Mouse (Mus musculus): Measurements from ENCODE around the gene Map3k20.

The Map3k20 gene

DNA sequence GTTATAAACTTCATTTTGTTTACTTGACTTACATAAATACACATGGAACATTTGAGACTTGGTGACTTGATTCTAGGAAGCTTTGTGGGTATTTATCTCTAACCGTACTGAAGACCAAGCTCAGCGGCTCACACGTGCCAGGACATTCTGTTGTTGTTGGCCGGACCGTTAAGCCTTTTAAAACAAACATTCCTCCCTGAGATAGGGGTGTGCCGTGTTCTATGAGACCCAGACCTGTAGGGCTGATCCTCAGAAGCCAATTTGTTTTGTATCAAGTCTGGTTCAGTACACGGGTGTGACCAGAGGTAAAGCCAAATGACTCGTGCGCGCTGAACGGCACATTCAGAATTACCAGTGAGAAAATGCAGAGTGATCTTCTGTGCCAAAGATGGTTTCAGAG lies 97.9 kb downstream of the Map3k20 start:
- no peak for DNase-seq

DNA sequence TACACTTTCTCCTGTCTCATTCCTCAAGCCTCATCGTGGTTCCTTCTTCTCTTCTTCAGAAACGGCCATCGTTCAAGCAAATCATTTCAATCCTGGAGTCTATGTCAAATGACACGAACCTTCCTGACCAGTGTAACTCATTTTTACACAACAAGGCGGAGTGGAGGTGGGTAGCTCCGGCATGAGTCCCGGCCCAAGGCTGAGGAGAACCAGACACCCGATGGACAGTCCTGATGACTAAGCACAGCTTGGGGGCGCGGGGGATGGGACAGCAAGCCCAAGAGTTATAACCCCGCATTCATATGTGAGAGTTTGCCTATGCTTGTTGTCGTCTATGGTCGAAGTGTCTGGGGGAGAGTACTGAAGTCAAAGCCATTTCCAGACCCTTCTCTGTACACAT lies 104.0 kb downstream of the Map3k20 start:
- no peak for DNase-seq

DNA sequence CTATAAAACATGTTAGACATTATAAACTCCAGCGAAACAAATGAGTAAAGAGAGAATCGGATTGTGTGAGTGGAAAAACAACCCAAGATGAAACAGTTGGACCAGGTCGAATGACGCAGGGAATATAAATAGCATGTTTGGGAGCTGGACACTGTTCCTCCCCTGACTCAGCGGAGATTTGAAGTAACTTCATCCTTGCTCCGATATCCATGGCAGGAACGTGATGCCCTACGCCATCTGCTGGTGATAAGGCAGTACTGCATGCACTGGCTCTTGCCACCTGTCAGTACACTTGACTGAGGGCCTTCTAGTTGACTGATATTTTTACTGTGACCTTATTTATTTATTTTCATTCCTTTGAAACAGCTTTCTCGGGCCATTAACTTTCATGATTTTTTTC lies 104.5 kb downstream of the Map3k20 start:
- DNase-seq = peak; percentile 88

DNA sequence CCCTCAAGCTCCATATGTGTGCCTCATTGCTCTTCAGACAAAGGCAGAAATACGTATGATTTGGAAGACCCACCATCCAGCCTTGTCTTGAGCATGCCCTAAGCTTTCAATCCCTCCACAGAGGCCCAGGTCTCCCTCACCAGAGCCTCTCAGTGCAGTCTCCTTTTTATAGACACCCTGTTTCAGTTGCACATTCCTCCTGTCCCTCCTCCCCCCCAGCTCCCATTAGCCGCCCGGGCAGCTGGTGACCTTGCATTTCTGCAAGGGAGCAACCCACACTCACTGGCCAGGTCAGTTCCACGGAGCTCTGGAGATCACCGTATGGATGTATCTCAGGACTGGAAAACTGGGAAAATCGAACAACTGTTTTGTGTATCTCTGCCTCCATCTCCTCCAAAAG lies 105.0 kb downstream of the Map3k20 start:
- no peak for DNase-seq

DNA sequence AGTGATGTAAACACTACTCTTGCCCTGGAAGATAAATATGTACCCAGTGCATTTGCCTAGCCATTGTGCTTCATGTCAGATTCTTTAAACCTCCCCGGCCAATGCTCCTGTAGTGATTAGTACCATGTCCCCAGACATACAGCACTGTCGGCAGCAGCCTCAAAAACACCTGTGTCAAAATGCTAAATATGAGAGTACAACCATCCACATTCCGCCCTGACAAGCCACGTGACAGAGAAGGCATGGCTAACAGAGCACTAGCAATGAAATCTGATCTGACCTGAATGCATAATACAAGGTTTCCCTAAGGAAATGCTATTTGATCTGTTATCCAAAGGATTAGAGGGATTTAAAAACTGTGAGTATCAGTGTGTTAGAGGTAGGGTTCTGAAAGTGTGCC lies 105.6 kb downstream of the Map3k20 start:
- no peak for DNase-seq

DNA sequence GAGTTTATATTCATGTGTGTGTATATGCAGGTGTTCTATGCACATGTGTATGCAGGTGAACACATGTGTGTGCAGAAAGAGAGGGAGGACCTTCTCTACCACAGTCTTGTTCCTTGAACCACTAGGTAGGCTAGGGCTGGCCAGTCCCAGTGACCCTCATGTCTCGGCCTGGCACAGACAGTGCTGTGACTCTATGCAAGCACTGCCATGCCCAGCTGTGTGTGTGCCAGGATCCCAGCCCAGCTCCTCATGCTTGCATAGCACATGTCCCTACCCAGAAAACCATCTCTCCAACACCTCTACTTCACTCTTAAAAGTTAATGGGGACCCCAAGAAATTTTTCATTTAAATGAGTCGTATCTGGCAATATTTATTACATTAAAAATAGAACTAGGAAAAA lies 106.3 kb downstream of the Map3k20 start:
- DNase-seq = no peak

DNA sequence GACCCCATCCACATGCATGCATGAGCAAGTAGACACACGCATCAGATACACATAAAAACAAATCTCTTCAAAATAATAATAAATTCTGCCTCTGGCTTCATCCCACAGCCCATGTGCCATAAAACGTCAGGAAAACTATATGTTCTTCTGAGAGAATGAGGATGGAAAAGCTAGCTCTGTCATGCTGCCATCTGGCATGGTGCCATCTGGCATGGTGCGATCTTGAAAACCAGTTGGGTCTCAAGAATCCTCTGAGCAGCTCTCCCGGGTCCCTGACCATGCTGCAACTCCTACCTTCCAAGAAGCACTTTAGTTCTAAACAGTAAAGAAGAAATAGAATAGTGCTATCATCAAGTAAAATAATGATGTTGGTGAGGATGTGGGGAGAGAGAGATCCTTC lies 106.9 kb downstream of the Map3k20 start:
- DNase-seq = no peak

DNA sequence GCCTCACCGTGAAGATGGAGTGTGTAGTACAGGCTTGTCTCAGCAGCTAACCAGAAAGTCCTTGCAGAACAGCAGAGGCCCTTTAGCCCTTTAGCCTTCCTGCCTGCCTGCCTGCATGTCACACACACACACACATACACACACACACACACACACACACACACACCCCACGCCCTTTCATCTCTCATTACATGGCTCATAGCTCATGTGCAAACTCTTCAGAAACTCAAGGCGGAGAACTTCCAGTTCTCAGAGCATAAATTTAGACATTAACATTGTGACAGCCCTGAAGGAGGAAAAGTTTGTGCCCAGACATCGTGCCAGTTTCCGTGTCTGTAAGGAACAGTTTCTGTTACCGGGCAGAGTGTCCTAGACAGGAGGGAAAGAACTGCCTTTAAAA lies 111.5 kb downstream of the Map3k20 start:
- DNase-seq = peak; percentile 63

DNA sequence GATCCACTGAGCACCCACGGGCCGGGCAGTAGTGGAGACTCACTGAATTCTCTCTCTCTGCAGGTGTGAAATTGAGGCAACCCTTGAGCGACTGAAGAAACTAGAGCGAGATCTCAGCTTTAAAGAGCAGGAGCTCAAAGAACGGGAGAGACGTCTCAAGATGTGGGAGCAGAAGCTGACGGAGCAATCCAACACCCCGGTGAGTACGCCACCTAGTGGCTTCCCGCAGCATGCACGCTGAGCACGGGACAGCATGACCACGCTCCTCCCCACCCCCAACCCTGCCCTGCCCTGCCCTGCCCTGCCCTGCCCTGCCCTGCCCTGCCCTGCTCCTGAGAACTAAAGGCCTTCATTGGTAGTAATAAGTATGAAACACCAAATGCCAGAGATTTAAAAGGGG lies 112.8 kb downstream of the Map3k20 start:
- DNase-seq = peak; percentile 92

DNA sequence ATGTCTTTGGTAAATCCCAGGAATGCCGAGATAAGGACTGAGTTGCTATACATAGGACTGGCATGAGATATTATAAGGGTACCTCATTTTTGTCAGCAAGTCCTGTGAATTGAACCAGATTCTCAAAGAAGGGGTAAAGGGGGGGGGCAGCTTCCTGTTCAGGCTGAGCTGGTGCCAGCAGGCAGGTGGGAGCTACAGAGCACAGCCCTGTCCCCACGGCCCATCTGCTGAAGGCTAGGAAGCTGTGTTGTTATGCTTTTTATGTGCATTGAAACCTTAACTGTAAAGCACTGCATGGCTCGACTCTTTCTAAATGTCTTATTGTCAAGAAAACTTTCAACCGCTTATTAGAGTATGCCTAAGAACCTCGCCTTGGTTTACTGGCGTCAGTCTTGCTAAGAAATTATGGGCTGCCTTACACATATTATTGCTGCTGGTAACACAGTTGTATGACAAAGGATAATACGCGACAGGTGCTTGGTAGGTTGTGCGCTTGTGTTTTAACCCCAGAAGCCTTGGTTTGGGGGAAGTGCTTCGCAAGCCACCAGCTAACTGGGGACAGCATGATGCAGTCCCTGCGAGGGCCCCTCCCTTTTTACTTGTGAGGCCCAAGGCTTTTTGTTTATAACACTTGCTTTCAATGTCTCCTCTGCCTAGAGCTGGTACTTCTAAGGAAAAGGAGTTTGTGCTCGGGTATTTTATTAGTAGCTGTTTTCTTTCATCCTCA lies 114.2 kb downstream of the Map3k20 start:
- DNase-seq = peak; percentile 77

DNA sequence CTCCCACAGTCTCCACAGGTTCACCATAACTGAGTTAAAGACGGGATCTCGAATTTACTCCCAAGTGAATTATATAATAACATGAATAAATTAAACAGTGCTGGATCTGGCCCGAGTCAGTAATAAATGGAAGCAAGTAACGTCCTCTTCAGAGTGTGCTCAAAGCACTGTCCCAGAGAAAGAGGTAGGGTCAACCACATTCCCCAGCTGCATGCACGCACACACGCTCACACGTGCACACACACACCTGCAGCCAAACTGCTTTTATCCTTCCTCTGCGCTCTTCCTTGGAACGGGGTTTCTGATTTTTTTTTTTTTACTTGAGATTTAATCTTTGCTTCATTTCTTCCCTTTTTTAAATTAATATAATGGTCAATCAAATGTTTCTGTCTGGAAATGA lies 115.9 kb downstream of the Map3k20 start:
- peak; percentile 49 for DNase-seq

DNA sequence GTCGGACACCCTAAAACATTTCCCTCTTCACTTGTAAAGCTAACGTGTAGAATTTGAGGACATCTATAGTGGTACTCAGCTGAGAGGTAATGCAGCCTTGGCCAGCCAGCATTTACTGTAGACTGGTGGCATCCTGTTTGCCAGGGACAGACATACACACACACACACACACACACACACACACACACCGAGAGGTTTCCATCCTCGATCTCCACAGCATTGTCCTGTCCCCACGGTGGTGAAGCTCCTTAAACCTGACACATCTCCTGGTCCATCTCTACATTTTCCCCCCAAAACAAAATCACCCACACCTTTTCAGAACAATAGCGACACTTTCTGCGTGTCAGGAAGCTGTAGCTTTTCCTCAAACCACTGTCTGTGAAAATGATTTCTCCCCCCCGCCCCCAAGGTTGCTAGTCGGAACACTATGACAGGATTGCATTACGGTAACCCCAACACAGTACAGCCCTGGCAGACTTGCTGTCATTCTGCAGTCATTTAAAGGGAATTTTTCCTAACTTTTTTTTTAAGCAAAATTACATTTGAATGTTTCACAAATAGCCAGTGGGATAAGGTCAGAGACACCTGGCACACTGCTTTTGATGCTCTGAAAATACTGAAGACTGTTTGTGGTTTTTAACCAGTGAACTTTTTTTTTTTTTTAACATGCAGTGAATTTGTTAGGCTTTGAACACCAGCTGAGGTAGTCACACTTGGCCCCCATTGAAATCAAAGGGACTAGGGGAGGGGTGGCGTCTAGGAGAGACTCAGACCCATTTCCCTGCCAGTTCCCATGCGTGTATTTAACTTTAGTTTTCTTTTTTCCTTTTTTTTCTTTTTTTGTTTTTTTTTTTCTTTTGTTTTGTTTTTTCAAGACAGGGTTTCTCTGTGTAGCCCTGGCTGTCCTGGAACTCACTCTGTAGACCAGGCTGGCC lies 120.5 kb downstream of the Map3k20 start:
- peak; percentile 61 for DNase-seq

DNA sequence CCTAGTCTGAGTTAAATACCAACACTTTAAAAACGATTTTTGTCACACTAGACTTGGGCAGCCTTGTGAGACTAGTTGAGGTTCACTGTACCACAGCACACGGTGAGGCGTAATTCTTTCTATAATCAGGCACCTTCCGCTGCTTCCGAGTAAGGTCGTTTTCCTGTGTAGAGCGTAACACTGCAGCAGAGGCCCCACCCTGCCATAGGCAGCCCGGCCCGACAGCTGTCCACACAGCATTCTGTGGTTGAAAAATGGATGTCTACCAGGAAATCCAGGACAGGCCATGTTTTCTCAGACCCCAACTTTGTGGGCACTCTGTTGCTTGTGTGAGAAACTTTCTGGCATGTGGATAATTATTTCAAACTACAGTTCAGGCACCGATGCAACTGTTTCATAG lies 121.3 kb downstream of the Map3k20 start:
- peak; percentile 77 for DNase-seq

DNA sequence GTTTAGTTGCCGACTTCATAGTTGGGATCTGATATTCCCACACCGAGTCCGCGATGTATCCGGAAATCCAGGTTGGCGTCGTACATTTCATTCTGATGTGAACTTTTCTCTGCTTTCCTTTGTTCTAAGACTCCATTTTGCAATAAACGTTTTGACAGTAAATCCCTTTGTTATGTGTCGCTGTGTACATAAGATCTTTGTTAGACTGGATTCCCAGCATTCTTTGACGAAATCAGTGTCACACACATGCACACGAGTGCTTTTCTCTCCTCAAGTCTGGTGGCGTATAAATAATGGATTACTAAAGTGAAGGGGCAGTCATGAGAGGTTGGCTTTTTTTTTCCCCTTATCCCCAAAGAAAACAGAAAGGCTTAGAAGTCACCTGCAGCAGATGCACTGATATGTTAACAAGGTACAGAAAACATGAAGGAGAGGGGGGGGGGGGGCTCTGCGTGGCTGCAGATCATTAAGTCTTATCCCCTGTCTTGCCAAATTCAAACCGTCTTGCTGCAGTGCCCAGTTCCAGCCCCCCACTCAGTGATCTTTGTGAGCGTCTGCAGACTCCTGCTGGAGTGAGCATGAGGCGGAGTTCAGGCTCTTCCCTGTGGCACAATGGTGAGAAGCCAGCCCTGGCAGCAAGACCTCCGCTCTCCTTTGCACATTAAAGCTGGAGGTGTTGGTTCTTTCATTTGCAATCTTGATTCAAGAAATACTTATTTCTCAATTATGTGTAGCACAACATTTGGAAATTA lies 122.1 kb downstream of the Map3k20 start:
- DNase-seq = peak; percentile 38

DNA sequence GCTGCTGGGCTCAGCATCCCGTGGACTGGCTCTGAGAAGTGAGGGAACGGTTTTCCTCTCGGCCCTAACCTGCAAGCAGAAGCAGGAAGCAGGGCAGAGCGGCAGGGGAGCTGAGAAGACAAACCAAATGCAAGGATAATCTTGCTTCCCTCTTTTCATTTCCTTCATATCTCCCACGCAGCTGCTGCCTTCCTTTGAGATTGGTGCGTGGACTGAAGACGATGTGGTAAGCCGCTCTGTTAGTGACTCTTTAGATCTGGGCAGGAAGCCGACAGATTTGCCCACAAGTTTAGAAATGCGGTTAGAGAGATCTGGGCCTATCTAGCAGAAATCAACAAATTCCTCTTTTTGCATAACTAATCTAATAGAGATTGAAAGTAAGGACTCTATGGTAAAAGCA lies 124.5 kb downstream of the Map3k20 start:
- DNase-seq = peak; percentile 46

DNA sequence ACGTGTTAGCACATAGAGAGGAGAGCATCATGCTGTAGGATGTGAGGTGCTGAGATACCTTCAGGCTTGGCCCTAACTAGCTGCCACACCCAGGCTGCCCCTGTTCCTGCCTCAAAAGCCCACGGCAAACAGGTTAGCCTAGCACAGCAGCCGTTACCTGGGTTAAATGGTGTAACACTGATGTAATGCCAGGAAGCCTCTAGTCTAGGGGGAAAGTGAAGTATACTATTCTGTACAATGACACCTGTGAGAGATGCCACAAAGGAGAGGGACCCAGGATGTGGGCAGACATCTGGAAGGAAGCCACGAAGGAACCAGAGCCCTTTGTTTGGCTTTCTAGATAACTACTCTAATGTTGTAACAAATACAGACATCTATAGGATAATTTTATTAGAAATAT lies 126.8 kb downstream of the Map3k20 start:
- DNase-seq = peak; percentile 65

DNA sequence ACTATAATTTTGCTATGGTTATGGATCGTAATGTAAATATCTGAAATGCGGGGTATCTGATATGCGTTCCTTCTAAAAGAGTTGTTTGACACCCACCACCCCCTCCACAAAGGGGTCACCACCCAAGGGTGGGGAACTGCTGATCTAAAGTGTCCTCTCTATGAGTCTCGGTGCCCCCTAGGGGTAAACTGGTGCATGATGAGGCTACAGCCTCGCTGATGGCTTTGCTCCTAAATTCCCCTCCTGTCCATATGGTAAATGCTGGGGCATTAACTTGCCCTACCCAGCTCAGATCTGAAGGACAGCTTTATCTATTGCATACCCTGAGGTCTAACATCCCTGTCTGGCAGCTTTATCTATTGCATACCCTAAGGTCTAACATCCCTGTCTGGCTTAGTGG lies 130.0 kb downstream of the Map3k20 start:
- peak; percentile 81 for DNase-seq

DNA sequence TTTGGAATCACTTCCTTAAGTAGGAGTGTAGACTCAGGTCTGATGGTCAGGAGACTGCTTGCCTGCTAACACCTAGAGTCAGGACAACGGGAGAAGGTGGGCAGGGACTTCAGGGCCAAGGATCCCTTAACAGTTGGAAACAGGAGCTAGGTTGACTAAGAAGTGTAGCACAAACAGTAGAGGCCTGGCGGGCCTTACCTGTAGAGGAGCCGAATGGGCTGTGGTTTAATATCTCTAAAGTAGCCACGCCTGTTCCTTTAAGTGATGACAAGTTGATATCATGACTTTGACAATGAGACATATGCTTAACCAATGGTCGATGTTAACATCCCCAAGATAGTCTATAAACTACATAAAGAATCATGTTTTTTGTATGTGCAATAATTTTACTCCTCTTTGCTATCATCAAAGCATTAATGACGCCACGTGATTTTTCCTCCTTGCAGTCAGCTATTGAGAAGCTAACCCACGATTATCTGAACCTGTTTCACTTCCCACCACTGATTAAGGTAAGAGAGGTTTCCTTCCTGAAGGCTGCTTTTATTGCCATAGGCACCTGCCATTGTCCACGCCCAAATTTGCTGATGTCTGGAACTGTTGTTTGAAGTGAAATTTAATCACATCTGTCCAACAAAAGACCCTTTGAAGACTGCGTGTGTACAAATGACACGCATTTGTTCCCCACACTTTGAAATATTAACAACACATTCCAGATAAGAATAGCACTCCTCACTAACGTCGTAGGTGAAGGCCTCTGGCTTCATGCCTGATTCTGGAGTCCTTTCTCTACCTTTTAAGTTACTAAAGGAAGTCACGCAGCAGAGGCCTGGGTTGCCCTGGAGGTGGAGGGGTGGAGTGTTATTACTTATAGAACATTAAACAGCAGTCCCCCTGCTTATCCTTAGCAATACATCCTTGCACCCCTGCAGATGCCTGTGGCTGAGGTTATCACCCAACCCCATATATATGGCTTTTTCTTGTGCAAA lies 131.0 kb downstream of the Map3k20 start:
- DNase-seq = peak; percentile 21

DNA sequence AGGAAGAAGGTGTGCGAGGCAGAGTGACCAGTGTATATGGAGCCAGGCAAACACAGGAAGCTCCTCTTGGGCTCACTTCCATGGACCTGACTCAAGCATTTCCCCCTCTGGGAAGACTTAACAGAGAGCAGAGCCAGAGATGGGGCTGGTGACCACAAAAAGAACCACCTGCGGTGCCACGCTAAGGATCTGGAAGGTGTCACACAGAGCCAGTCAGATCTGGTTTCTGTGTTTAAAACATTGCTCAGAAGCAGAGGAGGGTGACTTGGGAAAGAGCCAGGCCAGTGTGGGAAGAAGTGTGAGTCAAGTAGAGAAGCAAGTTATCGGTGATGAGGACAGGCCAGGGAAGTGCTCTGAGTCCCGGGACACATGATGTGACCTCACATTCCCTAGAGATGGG lies 135.1 kb downstream of the Map3k20 start:
- no peak for DNase-seq

DNA sequence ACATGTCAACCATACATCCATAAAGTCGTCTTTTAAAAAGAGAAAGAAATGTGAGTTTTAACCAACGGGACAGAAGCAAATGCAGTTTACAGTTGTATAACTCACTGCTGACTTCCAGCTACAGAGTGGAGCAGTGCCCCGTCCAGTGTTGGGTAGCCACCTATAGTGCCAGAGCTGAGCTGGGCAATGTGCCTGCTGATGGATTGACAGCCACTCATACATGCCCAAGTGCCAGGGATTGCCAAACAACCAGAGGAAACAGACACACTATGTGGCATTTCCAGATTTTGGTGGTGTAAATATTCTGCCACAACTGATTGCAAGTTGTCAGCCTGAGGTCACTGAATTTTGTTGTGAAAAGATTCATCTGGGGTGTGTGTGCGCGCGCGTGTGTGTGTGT lies 139.2 kb downstream of the Map3k20 start:
- DNase-seq = no peak

DNA sequence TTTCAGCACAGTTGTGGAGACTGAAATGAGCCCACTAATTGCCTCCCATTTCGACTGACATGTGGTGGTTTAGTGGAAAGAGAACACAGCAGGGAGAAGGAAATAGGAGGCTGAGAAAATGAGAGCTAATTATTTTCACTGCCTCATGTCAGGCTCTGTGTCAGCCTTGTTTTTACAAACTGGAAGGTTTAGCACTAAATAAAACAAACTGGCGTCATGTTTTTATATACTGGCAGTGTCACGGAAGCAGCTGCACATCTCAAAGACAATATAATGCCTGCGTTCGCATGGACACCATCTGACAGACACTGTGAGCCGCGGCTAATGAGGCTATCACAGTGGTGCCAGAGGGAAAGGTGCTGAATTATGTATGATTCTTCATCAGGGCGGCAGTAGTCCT lies 141.3 kb downstream of the Map3k20 start:
- no peak for DNase-seq

DNA sequence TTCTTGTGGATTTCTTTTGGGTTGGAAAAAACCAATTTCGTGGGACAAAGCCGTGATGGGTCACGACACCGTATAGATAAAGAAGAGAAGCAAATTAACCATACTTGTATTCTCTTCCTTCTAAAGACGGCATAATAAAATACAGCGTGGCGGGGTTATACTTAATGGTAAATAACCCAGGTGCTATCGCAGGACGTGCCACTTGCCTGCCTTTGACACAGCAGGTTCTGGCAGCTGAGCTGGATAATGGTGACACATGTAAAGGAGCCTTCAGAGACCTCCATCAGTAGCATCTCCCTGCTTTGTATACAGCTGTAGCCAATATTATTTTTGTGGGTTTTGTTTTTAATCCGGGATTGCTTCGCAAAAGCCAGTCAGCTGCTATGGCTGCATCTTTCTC lies 141.9 kb downstream of the Map3k20 start:
- no peak for DNase-seq
